Mouse (Mus musculus) embryonic facial prominence, embryonic 11.5 days (tissue): Measurements from ENCODE around the gene Rora. TPM values are rescaled to one million over a fixed set of nuclear protein-coding genes. Genes with fewer than 3 reads are reported as not detected.
"Not testable (repeated sequence)": the region's sequence is repeated elsewhere in the genome, so short reads cannot be mapped to it uniquely, and the experiment has no call there.

Experiments used
- ATAC-seq: fragments of 200-750 bp; cut with Nextera tagmentation; replicated peaks from 2 replicates; pipeline ENCODE4 v1.8.0; 2017; ENCODE audit warnings: low read depth; ENCODE audit not compliant: insufficient number of reproducible peaks, low FRiP score, low TSS enrichment
- DNase-seq: peaks from one replicate; pipeline ENCODE4 v3.0.0-alpha.2; 2015; ENCODE audit warnings: low spot score
- H3K27ac ChIP-seq: fragments of 300-500 bp; sonication (generic); replicated peaks from 2 replicates; pipeline ENCODE4 v1.5.1; 2014; ENCODE audit warnings: mild to moderate bottlenecking, low read depth, low read length, control low read depth
- H3K27me3 ChIP-seq: fragments of 300-500 bp; sonication (generic); 2 replicates; pipeline ENCODE4 v1.6.1; 2014; ENCODE audit warnings: mild to moderate bottlenecking, low read length, moderate library complexity, mixed read lengths; ENCODE audit not compliant: control insufficient read depth, insufficient read depth
- H3K36me3 ChIP-seq: fragments of 300-500 bp; sonication (generic); replicated peaks from 2 replicates; pipeline ENCODE4 v1.6.1; 2014; ENCODE audit warnings: low read depth, mild to moderate bottlenecking, low read length, moderate library complexity, mixed read lengths; ENCODE audit not compliant: control insufficient read depth, insufficient read depth
- H3K4me1 ChIP-seq: fragments of 300-500 bp; sonication (generic); 2 replicates; pipeline ENCODE4 v1.6.1; 2014; ENCODE audit warnings: low read length, mixed read lengths; ENCODE audit not compliant: control insufficient read depth, insufficient read depth
- H3K4me2 ChIP-seq: fragments of 300-500 bp; sonication (generic); 2 replicates; pipeline ENCODE4 v1.6.1; 2014; ENCODE audit warnings: low read depth, mild to moderate bottlenecking, control low read depth, low read length, moderate library complexity
- H3K4me3 ChIP-seq: fragments of 300-500 bp; sonication (generic); 2 replicates; pipeline ENCODE4 v1.5.1; 2014; ENCODE audit warnings: low read depth, low read length, control low read depth
- H3K9ac ChIP-seq: fragments of 300-500 bp; sonication (generic); replicated peaks from 2 replicates; pipeline ENCODE4 v1.6.1; 2014; ENCODE audit warnings: mild to moderate bottlenecking, control low read depth, low read length
- H3K9me3 ChIP-seq: fragments of 300-500 bp; sonication (generic); replicated peaks from 2 replicates; pipeline ENCODE4 v1.6.1; 2016; ENCODE audit warnings: mild to moderate bottlenecking, low read length, inconsistent platforms, mixed read lengths; ENCODE audit not compliant: control insufficient read depth
- WGBS: fragments of 180-500 bp; shearing (Covaris S2); extraction: QIAGEN DNeasy Blood & Tissue Kit; methylation state at CpG from one replicate; pipeline ENCODE4 v1.1.7; 2014; 5-methylcytosine and 5-hydroxymethylcytosine counted together
- polyA plus RNA-seq: library from polyadenylated mRNA; unstranded; fragments of >200 nt; fragmentation: Nextera tagmentation; extraction: Ambion mirVana; gene quantifications from 2 replicates; pipeline ENCODE4 v1.2.1, GENCODE M21; 2014

Gene Rora
- polyA plus RNA-seq, 1 experiment from 2014 or later: 5.7 TPM

DNA sequence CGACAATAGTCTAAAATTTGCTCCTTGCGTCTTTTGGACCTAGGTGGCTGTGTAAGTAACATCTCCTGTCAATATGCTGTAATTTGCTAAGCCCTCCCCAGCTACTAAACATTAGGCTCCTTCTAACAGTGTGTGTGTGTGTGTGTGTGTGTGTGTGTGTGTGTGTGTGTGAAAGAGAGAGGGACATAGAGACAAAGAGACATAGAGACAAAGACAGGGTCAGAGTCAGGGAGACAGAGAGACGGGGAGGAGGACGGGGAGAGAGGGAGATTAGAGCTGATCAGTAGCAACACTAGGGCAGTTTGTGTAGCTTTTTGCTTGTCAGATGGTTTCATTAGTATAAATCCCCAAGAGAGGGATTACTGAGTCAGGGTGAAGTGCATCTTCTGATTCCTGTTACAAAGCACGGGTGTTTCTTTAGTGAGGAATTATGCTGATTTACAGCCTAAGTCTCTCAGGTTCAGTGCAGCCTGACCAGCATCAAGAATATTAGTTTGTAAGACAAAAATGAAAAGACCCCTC is 437.2 kb downstream of the Rora start:
- WGBS: 65% methylated on average over 5 of the region's 5 CpGs
- no peak for ATAC-seq

DNA sequence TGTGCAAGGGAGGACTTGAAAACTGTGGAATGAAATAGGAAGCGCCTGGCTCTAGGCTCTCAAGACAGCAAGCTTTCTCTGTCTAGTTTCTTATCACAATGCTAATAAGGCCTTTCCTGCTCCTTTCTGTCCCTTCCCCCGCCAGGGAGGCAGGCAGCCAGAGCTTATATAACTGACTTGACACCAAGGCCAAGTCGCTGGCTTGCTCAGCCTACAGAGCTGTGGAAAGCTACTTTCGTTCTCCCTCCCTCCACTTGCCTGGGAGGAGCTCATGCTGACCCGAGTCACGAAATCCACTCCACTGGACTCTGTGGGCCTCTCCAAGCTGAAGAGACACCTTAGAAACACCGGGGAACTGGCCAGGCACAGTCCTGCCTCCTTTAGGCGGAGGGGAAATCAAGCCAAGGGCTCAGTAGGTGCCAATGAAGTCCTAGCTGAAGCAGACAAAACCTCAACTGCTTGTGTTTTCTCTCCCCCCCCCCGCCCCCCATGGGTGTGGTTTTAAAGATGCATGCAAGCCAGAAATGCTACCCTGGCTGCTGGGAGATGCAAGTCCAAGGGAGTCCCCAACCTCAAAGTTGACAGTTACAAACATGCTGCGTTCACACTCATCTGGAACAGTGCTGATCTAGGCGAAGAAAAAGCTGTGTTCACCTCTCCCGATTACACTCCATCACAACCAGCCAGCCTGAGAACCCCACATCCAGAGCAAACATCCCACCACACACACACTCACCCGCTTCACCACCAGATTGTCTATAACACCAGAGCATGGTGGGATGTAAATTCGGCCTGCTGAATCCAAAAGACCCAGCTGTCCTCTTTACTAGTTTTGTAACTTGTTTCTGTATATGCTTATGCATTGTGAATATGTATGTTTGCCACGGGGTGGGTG is 438.8 kb downstream of the Rora start:
- peak; percentile 21 for DNase-seq

More for the DNA sequence above, 437.2 kb downstream of the Rora start:
- H3K4me2 ChIP-seq: no peak overlapping the region
- no peak overlapping the region for H3K27ac ChIP-seq
- no peak overlapping the region for H3K9ac ChIP-seq
- H3K36me3 ChIP-seq: no peaks in the 10 kb centered on the region
- no peak overlapping the region for H3K4me3 ChIP-seq
- H3K9me3 ChIP-seq: no peaks in the 10 kb centered on the region
- no peaks in the 10 kb centered on the region for H3K4me1 ChIP-seq
- H3K27me3 ChIP-seq: no peaks in the 10 kb centered on the region
- DNase-seq: no peak

DNA sequence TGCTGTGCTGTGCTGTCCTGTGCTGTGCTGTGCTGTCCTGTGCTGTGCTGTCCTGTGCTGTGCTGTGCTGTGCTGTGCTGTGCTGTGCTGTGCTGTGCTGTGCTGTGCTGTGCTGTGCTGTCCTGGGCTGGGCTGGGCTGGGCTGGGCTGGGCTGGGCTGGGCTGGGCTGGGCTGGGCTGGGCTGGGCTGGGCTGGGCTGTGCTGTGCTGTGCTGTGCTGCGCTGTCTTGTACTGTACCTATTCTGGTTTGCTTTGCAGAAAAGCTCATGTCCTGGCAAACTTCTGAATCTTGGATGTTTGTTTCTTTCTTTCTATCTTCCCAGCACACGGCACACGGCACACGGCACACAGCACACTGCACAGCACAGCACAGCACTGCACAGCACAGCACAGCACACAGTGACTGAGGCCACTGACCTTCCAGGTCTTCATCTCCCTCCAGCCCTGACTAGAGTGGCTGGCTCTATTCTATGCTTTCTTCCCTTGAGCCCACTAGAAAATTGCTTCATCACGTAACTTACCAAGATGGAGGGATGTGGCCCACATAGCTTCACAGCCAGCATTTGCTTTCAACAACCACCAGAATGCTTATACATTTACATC is 446.7 kb downstream of the Rora start:
- WGBS: 85% methylated on average over 5 of the region's 5 CpGs
- H3K4me2 ChIP-seq, H3K27ac ChIP-seq, ATAC-seq, H3K27me3 ChIP-seq, H3K9me3 ChIP-seq, H3K9ac ChIP-seq, H3K4me3 ChIP-seq, H3K36me3 ChIP-seq, H3K4me1 ChIP-seq, DNase-seq: not testable (repeated sequence)

More for the DNA sequence above, 438.8 kb downstream of the Rora start:
- Histone ChIP-seq H3K27me3 (no peaks in the 10 kb centered on the region), H3K4me2 (no peak overlapping the region), H3K4me1 (no peaks in the 10 kb centered on the region), H3K9ac (no peak overlapping the region), H3K27ac (no peak overlapping the region), H3K36me3 (no peaks in the 10 kb centered on the region), H3K9me3 (no peaks in the 10 kb centered on the region), H3K4me3 (no peak overlapping the region)
- WGBS: 61% methylated on average over 15 of the region's 15 CpGs
- ATAC-seq: no peak

DNA sequence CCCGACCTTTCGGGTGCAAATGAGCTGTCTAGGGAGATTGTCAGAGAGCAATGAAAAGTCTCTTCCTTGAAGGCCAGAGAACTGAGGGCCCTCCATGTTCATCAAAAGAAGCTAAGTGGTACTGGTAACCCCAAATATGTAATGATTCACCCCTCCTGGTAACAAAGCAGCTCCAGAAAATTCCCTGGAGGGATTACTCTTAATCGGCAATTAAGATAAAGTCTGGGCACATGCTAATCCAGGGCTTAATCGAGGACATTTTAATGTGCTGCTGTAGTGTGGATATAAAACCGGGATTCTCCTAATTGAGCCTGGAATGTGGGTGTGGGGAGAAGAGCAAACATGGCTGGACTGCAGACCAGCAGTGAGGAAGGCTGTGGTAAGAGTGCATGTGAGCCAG is 450.7 kb downstream of the Rora start:
- 62% methylated on average over 5 of the region's 5 CpGs for WGBS
- Histone ChIP-seq H3K27ac (no peak overlapping the region), H3K9ac (no peak overlapping the region), H3K4me3 (no peak overlapping the region), H3K4me1 (no peaks in the 10 kb centered on the region), H3K9me3 (no peaks in the 10 kb centered on the region), H3K36me3 (no peaks in the 10 kb centered on the region), H3K4me2 (no peak overlapping the region), H3K27me3 (no peaks in the 10 kb centered on the region)
- ATAC-seq (no peak), DNase-seq (no peak)

DNA sequence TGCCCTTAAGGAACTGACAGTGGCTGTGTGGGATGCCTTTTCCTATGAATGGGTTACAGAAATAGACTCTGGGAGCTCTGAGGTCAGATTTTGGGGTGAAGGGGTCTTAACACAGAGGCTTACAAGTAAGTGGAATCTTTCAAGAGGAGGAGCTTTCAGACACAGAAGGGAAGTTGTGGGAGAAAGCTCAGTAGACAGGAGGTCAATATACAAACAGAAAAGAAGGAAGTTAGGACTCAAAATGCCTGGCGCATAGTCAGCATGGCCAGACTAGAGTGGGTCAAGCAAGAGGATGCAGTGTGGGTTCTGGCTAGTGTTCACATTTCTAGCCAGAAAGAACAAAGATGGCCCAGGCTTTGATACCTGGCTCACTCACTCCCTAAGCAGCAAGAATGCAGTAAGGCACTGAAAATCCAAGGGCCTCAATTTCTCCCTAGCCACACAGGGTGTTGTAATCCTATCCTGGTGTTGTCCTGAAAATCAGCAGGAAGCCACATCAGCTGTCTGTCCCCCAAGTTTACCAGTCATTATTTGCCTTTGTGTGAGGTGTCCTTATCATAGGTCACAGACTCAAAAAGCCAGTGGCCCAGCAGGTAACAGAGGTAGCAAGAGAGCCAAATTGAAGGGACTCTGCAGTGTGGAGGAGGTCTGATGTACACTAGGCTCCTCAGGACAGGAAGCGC is 456.2 kb downstream of the Rora start:
- ATAC-seq: no peak
- no peak overlapping the region for H3K27ac ChIP-seq
- no peaks in the 10 kb centered on the region for H3K36me3 ChIP-seq
- no peaks in the 10 kb centered on the region for H3K27me3 ChIP-seq
- H3K9ac ChIP-seq: no peak overlapping the region
- no peaks in the 10 kb centered on the region for H3K4me1 ChIP-seq
- WGBS: 87% methylated on average over 2 of the region's 2 CpGs
- no peak overlapping the region for H3K4me2 ChIP-seq
- H3K9me3 ChIP-seq: no peaks in the 10 kb centered on the region
- H3K4me3 ChIP-seq: no peak overlapping the region
- no peak for DNase-seq

DNA sequence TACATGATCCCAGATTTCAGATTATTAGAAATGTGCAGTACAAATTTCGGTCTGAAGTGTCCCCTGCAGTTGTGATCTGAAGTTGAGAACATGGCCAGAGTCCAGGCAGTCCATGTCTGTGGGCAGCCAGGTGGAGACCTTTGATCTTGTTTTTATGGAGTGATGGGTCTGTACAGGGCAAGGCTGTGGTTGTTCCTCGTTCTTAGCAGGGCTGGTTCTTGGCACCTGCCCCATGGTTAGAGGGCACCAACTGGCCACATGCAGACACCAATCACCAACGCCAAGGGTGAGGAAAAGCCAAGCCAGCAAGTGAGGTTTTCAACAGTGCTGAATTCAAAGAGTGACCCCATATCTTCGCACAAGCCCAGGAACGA is 456.7 kb downstream of the Rora start:
- Histone ChIP-seq H3K27me3 (no peaks in the 10 kb centered on the region), H3K4me1 (no peaks in the 10 kb centered on the region), H3K27ac (no peak overlapping the region), H3K9me3 (no peaks in the 10 kb centered on the region), H3K9ac (no peak overlapping the region), H3K4me3 (no peak overlapping the region), H3K4me2 (no peak overlapping the region), H3K36me3 (no peaks in the 10 kb centered on the region)
- WGBS: 68% methylated on average over 5 of the region's 5 CpGs
- DNase-seq (no peak), ATAC-seq (no peak)

DNA sequence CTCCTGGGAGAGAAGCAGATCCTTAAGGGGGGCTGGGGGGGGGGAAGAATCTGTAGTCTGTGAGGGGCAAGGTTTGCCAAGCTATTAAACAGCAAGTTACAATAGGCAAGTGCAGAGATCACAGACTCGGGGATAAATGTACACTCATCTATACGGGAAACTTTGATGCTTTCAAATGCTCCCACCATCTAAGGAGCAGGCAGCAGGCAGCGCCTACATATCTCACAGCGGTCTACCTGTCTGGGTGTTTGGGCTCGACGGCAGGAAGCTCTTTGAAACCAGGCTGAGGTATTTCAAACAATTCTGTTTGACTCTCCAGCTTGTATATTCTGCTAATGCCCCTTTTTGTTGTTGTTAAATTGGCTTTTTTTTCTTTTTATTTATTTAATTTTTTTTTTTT is 457.1 kb downstream of the Rora start:
- Histone ChIP-seq H3K36me3 (no peaks in the 10 kb centered on the region), H3K4me1 (no peaks in the 10 kb centered on the region), H3K4me3 (no peak overlapping the region), H3K9ac (no peak overlapping the region), H3K27ac (no peak overlapping the region), H3K27me3 (no peaks in the 10 kb centered on the region), H3K9me3 (no peaks in the 10 kb centered on the region), H3K4me2 (no peak overlapping the region)
- WGBS: 73% methylated on average over 6 of the region's 6 CpGs
- no peak for DNase-seq
- ATAC-seq: no peak

DNA sequence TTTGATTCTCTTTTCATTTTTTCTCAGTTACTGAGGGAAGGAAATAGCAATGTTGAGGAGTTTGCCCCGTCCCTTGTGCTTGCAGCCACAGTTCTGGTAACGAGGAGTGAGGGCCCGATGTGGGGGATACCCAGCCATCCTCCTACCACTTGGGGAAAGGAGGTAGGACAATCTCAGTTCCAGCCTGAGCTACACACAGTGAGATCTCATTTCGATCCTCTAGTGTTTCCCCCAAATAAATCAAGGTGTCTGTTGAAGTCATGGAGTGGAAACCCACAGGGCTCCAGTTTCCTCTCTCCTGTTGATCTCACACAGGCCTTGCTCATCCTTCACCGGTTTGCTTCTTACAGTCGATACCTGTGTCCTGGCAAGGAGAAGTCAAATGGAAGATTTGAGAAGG is 458.0 kb downstream of the Rora start:
- H3K4me3 ChIP-seq: no peak overlapping the region
- no peak overlapping the region for H3K27ac ChIP-seq
- ATAC-seq (no peak), DNase-seq (no peak)
- no peaks in the 10 kb centered on the region for H3K27me3 ChIP-seq
- H3K9ac ChIP-seq: no peak overlapping the region
- no peaks in the 10 kb centered on the region for H3K9me3 ChIP-seq
- WGBS: 79% methylated on average over 6 of the region's 6 CpGs
- H3K36me3 ChIP-seq: no peaks in the 10 kb centered on the region
- no peak overlapping the region for H3K4me2 ChIP-seq
- no peaks in the 10 kb centered on the region for H3K4me1 ChIP-seq
